12 mouse cellular contexts compared by ENCODE assay signal in the genomic region with DNA sequence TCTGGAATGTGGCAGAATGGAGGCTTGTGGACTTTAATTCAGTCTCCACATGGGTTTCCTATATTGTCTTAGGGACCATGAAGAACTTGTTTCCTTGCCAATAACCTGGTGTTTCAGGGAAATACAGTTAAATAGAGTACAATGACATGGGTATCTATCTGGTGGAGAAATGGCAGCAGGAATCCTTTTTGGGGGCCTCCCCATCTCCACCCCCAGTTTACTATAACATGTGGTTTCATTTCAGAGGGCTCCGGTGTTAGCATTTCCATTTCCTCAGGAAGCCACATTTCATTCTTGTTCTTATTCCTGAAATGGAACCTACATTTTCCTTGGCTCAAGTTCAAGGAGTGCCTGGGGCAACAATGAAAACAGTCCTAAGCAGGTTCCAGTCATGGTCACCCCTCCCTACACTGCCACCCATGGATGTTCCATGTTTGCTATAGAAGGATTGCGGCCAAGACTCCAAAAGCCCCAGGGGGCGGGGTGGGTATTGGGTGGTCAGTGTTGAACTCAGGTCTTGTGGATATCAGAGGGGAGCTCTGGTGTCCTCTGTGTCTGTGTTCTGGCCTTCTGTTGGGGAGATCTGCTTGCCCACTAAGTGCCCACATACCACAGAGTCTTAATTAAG.
DNase-seq lines count a peak whose midpoint lies in the region; ATAC-seq and TF ChIP-seq lines count a peak whose summit lies in the region.
"Had no signal": no experiment of that assay in that cellular context is flagged by ENCODE, and none has a peak within 500 bp of the region (broad histone marks: within the 10 kb centered on the region; RNA-seq: fewer than 3 reads in every experiment).

No protein-coding gene starts in this region.

- no peak overlapping the region for H3K9ac ChIP-seq in stomach, embryonic 14.5 days (replicated peaks; ENCODE audit: low read depth, low read length)
- no peak overlapping the region for H3K9ac ChIP-seq in stomach, postnatal 0 days (ENCODE audit: low read length)

- no peak for TF ChIP-seq EP300 in stomach, postnatal 0 days (optimal IDR thresholded peaks at IDR 0.05)

- no peak overlapping the region for H3K4me3 ChIP-seq in stomach, embryonic 14.5 days (ENCODE audit: low read depth, low read length)
- no peak overlapping the region for H3K4me3 ChIP-seq in stomach, postnatal 0 days (ENCODE audit: low read depth, low read length)
- H3K4me3 ChIP-seq: forebrain, embryonic 10.5 days; hindbrain, embryonic 10.5 days had no signal

- H3K4me2 ChIP-seq in stomach, embryonic 14.5 days (replicated peaks; ENCODE audit: low read depth, low read length), result no peak overlapping the region
- no peak overlapping the region for H3K4me2 ChIP-seq in stomach, postnatal 0 days (replicated peaks; ENCODE audit: low read depth)

- H3K36me3 ChIP-seq in stomach, embryonic 14.5 days (ENCODE audit: control insufficient read depth, insufficient read depth, low read length), result no peaks in the 10 kb centered on the region
- no peaks in the 10 kb centered on the region for H3K36me3 ChIP-seq in stomach, postnatal 0 days (ENCODE audit: control insufficient read depth, insufficient read depth, low read length)
- H3K36me3 ChIP-seq: forebrain, embryonic 10.5 days; hindbrain, embryonic 10.5 days had no signal

- no peaks in the 10 kb centered on the region for H3K9me3 ChIP-seq in stomach, embryonic 14.5 days (ENCODE audit: control insufficient read depth, low read depth, low read length)
- H3K9me3 ChIP-seq in stomach, postnatal 0 days (ENCODE audit: control insufficient read depth, low read length), result no peaks in the 10 kb centered on the region
- H3K9me3 ChIP-seq: forebrain, embryonic 10.5 days; hindbrain, embryonic 10.5 days had no signal

- peak; percentile 13; the same call in 1 of the 2 replicates for ATAC-seq in frontal cortex, adult (ENCODE audit: low TSS enrichment)
- no peak for ATAC-seq in stomach, embryonic 14.5 days (ENCODE audit: insufficient number of reproducible peaks, insufficient read depth, low FRiP score, low read depth)
- no peak for ATAC-seq in stomach, postnatal 0 days (ENCODE audit: low FRiP score, low TSS enrichment)
- no peak for ATAC-seq in activated CD4-positive, CD25-positive, alpha-beta regulatory T cell, adult 4 months
- ATAC-seq: CD4-positive, CD25-positive, alpha-beta regulatory T cell, adult 4 months had no signal

- 66% methylated on average over 3 of the region's 3 CpGs for WGBS in stomach, embryonic 14.5 days
- WGBS in stomach, postnatal 0 days, result 71% methylated on average over 3 of the region's 3 CpGs

- DNase-seq in frontal cortex, postnatal 14 days (ENCODE audit: low spot score in 2 of 2), result no peak
- no peak for DNase-seq in stomach, postnatal 0 days (ENCODE audit: low spot score)
- peak; percentile 31 for DNase-seq in kidney, adult 9 months
- DNase-seq in ovary, postnatal 10 days (ENCODE audit: low spot score), result no peak
- DNase-seq in retina, embryonic 14.5 days (ENCODE audit: low spot score), result no peak
- DNase-seq: thymus, postnatal 25 days had no signal

- peaks cover 15% of the 10 kb centered on the region; the same call in 1 of the 2 replicates for H3K4me1 ChIP-seq in stomach, embryonic 14.5 days (ENCODE audit: control insufficient read depth, insufficient read depth, low read length)
- H3K4me1 ChIP-seq in stomach, postnatal 0 days (replicated peaks; ENCODE audit: control insufficient read depth, insufficient read depth), result no peaks in the 10 kb centered on the region
- H3K4me1 ChIP-seq: hindbrain, embryonic 10.5 days had no signal

- no peaks in the 10 kb centered on the region for H3K27me3 ChIP-seq in stomach, embryonic 14.5 days (ENCODE audit: control insufficient read depth, insufficient read depth, low read length)
- H3K27me3 ChIP-seq in stomach, postnatal 0 days (ENCODE audit: control insufficient read depth, insufficient read depth, low read length), result no peaks in the 10 kb centered on the region

- H3K27ac ChIP-seq in stomach, embryonic 14.5 days (ENCODE audit: low read length), result peak overlapping the region; percentile 11; the same call in 1 of the 2 replicates
- no peak overlapping the region for H3K27ac ChIP-seq in stomach, postnatal 0 days (replicated peaks)
- H3K27ac ChIP-seq: forebrain, embryonic 10.5 days; hindbrain, embryonic 10.5 days had no signal

- no peak for TF ChIP-seq CTCF in stomach, postnatal 0 days (IDR thresholded peaks at IDR 0.05; ENCODE audit: low read depth)
